Mouse (Mus musculus): ENCODE data around the gene Trank1.

Trank1 gene

DNA sequence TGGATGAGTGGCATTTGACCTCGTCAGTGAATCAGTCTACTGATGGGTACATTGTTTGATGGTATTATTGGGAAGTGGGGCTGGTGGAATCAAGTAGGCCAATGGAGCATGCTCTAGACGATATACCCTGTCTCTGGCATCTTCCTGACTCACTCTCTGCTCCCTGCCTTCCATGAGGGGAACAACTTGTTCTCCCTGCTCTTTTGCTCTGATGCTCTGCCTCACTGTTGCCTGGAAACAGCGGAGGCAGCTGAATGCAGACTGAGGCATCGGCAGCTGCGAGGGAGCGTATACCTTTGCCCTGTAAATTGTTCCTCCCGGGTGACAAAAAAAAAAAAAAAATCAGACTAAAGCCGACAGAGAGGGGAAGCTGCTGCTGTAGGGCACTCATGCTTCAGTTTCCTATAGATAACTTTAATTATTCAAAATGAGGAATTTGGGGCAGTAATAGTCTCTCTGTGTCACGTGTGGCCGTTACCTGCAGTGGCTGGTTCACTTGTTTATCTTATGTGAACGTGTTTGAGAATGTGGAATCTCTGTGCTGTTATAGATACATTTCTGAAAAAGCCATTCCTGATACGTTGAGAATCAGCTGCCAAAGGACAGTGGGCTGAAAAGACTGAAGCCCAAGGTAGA lies 9.2 kb upstream of the Trank1 start:
- DNase-seq (ENCODE audit: low read depth, low spot score): no peak

- no peak for DNase-seq (ENCODE audit: low read depth, low spot score)
Observed at GRCm38 (mm10) chr9:111304036-111304435, 7.5 kb upstream of the Trank1 start.

DNA sequence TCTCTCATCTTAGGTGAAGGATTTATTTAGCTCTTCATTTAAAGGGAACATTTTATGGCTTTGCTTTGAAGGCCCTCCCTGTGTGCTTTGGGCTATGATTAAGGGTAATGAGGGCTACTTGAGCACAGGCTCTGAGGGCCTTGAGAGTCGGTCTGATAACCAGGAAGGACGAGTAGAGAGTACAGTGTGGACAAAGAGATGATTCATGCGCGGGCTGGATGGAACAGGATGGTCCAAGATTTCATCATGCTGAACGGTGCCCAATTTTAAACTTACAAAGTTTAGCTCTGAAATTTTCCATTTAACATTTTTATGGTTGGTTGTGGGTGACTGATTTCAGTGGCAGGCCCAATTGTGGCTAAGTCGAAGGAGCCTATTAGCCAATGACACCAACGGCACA lies 5.4 kb upstream of the Trank1 start:
- no peak for DNase-seq (ENCODE audit: low read depth, low spot score)

DNA sequence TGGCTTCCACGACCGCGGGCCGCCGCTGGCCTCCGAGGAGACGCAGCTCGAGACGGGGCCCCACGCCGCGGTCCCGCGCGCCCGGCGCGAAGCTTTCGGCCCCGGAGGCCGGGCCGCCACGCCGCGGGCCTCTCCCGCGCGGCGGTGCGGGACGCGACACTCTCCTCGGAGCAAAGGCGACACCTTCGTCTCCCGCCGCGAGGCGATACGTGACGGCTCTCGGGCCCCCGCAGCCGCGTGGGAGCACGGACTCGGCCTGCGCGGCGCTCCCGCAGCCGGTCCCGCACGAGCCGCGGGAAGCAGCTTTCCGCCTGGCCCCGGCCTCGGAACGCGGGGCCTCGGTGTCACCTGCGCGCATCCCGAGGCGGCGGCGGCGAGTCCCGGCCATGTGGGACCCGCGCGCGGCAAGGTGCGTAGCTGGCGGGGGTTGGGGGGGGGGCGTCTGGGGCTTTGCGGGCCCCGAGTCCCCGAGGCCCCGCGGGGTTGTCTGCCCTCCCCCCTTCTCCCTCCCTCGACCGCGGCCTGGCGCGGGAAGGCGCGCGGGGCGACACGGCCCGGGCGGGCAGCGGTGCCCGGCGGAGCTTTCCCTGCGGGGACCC lies 403 bp downstream of the Trank1 start:
- no peak for DNase-seq (ENCODE audit: low read depth, low spot score)

DNA sequence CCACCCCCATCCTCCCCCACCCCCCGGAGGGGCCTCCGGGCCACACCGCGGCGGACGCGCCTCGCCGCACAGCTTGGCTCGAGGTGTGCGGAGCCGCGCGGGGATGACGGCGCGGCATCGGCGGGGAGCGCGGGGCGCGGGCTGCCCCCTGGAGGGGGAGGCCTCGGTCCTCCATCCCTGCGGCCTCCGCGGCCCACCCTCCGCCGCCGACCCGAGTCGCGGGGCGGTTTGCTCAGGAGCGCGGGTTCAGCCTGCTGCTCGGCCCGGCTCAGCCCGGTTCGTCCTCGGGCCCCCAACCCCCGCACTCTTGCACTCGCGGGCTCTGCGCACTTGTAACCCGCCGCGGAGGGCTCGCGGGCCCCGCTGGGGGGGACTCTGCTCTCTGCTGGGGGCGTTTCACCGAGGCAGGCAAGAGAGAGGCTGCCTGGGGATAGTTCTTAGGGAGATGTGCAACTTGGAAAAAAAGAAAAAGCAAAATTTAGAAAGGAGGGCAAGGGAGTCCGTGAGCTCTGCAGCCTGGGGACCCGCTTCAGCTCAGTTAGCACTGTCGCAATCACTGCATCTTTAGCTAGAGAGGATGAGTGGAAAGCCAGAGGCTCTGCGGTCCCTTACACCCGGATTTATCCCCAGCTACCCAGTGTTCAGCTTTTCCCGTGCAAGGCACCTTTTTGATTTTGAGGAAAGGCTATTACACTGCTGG lies 1.1 kb downstream of the Trank1 start:
- no peak for DNase-seq (ENCODE audit: low read depth, low spot score)

DNA sequence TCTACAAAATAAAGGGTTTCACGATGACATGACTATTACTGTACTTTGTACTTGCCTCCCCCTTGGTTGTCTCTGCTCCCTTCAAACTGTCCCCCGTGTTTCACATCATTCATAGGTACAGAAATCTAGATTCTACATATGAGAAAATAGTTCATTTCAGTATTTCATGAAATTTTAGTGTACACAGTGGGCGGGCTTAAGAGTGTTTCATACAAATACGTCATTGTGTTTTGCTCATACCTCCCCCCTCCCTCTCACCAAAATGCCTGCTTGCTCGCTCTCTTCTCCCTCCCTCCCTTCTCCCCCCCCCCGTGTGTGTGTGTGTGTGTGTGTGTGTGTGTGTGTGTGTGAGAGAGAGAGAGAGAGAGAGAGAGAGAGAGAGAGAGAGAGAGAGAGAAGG lies 1.8 kb downstream of the Trank1 start:
- DNase-seq (ENCODE audit: low read depth, low spot score): no peak

DNA sequence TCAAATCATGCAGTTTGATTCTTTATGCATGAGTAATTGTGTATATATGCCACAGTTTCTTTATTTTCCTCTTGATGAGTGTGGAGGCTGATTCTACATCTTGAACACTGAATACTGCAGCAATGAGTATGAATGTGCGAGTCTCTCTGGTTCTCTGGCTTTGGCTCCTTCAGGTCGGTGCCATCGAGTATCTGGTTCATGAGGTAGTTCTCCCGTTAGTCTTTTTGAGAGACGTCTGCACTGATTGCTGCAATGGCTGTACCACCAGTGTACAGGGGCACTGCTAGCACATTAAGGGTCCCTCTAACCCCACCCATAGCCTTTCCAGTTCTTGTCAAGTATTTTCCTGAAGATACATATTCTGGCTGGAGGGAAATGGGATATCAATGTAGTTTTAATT lies 2.3 kb downstream of the Trank1 start:
- DNase-seq (ENCODE audit: low read depth, low spot score): no peak

DNA sequence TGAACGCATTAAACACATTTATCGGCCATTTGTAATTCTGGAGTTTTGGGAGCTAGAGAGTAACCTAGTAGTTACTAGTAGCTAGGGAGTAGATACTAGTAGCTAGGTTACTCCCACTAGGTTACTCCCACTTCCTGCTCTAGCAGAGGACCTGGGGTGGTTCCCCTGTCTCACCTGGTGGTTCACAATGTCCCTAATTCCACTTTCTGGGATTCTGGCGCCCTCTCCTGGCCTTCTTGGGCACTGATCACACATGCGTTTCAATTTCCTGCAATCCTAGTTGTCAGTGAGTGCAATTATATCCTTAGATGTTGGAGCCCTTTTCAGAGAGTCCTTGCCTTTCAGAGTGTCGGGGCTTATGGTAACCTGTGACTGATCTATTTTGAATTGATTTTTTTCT lies 2.7 kb downstream of the Trank1 start:
- peak; percentile 50 for DNase-seq (ENCODE audit: low read depth, low spot score)

GRCm38 (mm10) chr9:111320912-111321311 lies 9.4 kb downstream of the Trank1 start:
- DNase-seq (ENCODE audit: low read depth, low spot score): no peak

- DNase-seq (ENCODE audit: low read depth, low spot score): no peak
Observed at GRCm38 (mm10) chr9:111324881-111325280, 13.3 kb downstream of the Trank1 start.

DNA sequence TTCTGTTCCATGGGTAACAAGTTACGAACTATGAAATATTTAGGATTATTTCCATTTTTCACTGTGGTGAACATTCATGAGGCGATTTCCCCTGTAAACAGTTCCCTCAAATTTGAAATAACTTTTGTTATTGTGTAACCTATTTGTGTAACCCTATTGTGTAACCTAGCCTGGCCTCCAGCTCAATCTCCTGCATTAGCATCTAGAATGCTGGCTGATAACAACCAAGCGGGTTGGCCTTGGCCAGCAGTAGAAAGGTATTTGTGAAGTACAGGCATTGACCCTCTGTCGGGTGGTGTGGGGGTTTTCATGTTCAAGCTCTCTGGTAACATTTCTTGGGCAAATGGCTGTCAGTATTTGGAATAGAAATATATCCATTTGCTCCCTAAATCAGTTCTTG lies 18.3 kb downstream of the Trank1 start:
- no peak for DNase-seq (ENCODE audit: low read depth, low spot score)

DNA sequence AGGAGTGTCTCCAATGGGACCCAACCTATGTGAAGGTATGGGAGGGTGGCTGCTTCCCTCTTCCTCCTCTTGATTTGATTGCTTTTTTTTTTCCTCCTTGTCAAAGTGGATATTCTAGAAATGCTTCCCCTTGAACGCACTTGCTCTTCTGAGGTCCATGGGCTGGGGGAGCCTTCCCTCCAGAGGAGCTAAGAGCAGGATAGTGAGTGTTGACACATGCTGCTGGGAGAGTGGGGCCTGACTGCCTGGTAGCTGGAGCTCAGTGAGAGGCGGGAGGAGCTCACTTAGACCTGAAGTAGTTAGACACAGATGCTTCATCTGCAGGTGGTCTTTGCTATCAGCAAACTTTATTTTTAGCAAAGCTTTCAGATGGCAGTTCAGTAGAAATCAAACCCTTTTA lies 22.3 kb downstream of the Trank1 start:
- DNase-seq (ENCODE audit: low read depth, low spot score): no peak

- no peak for DNase-seq (ENCODE audit: low read depth, low spot score)
Observed at GRCm38 (mm10) chr9:111334555-111335164, 23.1 kb downstream of the Trank1 start.

DNA sequence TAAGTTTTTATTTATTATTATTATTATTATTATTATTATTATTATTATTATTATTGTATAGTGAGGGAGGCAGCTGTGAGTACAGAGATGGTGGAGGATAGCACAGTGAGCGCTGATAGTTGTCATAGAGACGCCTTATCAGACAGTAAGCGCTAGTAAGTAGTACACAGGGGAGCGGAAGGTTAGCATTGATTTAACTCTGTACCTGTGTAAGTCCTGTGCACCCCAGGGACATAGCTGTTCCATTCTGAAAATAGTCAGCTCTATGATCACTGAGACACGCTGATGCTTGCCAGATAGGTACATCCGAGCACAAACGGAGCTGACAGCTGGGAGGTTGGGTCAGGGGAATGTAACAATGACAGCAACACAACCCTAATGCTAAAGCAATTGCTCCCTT lies 39.7 kb downstream of the Trank1 start:
- DNase-seq (ENCODE audit: low read depth, low spot score): no peak

GRCm38 (mm10) chr9:111351641-111352040 lies 40.1 kb downstream of the Trank1 start:
- DNase-seq (ENCODE audit: low read depth, low spot score): no peak

DNA sequence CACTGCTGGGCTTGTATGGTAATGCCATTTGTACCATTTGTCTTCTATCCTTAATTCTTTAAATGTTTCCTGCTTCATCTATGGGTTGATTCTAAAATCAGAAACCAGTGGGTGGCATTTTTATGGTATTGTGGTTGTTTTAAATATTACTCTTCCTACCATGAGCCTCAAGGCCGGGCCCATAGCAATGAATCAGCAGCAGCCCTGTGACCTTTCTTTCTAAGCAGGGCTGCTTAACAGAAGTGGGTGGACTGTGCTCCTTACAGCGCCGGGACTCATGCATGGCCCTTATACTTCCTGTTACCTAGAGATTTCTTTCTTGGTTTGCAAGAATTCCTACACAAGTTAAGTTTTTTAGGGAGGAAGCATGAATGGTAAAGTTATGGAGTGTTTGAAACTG lies 41.1 kb downstream of the Trank1 start:
- DNase-seq (ENCODE audit: low read depth, low spot score): no peak

- DNase-seq (ENCODE audit: low read depth, low spot score): no peak
Observed at GRCm38 (mm10) chr9:111355041-111355440, 43.5 kb downstream of the Trank1 start.

DNA sequence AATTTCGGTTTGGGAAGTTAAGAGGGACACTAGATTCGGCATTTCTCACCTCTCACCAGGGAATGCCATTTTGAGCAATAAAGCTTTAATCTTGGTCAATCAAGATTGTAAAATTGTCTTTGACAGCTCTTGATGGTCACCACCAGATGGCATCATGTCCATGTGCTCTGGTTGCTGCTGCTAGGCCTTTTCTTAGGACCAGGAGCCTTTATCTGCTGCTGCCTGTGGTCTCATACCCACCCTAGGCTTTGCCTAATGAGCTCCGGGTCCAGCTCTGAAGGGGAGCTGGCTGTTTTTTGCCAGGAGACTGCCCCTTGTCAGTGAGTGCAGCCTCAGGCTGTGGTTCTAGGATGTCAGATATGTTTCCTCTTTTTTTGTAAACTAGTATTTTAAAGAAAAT lies 44.8 kb downstream of the Trank1 start:
- no peak for DNase-seq (ENCODE audit: low read depth, low spot score)

GRCm38 (mm10) chr9:111363656-111364055 lies 52.1 kb downstream of the Trank1 start:
- no peak for DNase-seq (ENCODE audit: low read depth, low spot score)

- no peak for DNase-seq (ENCODE audit: low read depth, low spot score)
Observed at GRCm38 (mm10) chr9:111367713-111368112, 56.2 kb downstream of the Trank1 start.

GRCm38 (mm10) chr9:111372079-111372478 lies 60.5 kb downstream of the Trank1 start:
- no peak for DNase-seq (ENCODE audit: low read depth, low spot score)

GRCm38 (mm10) chr9:111377868-111378267 lies 66.3 kb downstream of the Trank1 start:
- no peak for DNase-seq (ENCODE audit: low read depth, low spot score)

Data from CD4-positive helper T cell, adult 2 months (primary cell).